Mouse (Mus musculus) midbrain, embryonic 16.5 days (tissue): ENCODE measurements around the gene Pim1. TPM values are rescaled to one million over a fixed set of nuclear protein-coding genes. Genes with fewer than 3 reads are reported as not detected.
"Not testable (repeated sequence)": the region's sequence is repeated elsewhere in the genome, so short reads cannot be mapped to it uniquely, and the experiment has no call there.

Experiments
- ATAC-seq: fragments of 200-750 bp; cut with Nextera tagmentation; 2 replicates; pipeline ENCODE4 v1.8.0; 2017; ENCODE audit warnings: moderate TSS enrichment
- H3K27ac ChIP-seq: fragments of 300-500 bp; sonication (generic); 2 replicates; pipeline ENCODE4 v1.5.1; 2014; ENCODE audit warnings: mild to moderate bottlenecking, low read length, mixed read lengths
- H3K27me3 ChIP-seq: fragments of 300-500 bp; sonication (generic); 2 replicates; pipeline ENCODE4 v1.6.1; 2014; ENCODE audit warnings: low read depth, low read length, mixed read lengths; ENCODE audit not compliant: control insufficient read depth, insufficient read depth
- H3K36me3 ChIP-seq: fragments of 300-500 bp; sonication (generic); 2 replicates; pipeline ENCODE4 v1.6.1; 2014; ENCODE audit warnings: mild to moderate bottlenecking, low read length, moderate library complexity, mixed read lengths; ENCODE audit not compliant: control insufficient read depth, insufficient read depth
- H3K4me1 ChIP-seq: fragments of 300-500 bp; sonication (generic); 2 replicates; pipeline ENCODE4 v1.6.1; 2014; ENCODE audit warnings: mild to moderate bottlenecking, low read length, mixed read lengths; ENCODE audit not compliant: control insufficient read depth, insufficient read depth
- H3K4me2 ChIP-seq: fragments of 300-500 bp; sonication (generic); 2 replicates; pipeline ENCODE4 v1.6.1; 2014; ENCODE audit warnings: mild to moderate bottlenecking, low read length, mixed read lengths
- H3K4me3 ChIP-seq: fragments of 300-500 bp; sonication (generic); 2 replicates; pipeline ENCODE4 v1.5.1; 2014; ENCODE audit warnings: low read depth, mild to moderate bottlenecking, low read length, moderate library complexity, mixed read lengths
- H3K9ac ChIP-seq: fragments of 300-500 bp; sonication (generic); 2 replicates; pipeline ENCODE4 v1.6.1; 2014; ENCODE audit warnings: low read depth, low read length, mixed read lengths
- H3K9me3 ChIP-seq: fragments of 300-500 bp; sonication (generic); replicated peaks from 2 replicates; pipeline ENCODE4 v1.6.1; 2014; ENCODE audit warnings: mild to moderate bottlenecking, low read length, mixed read lengths; ENCODE audit not compliant: control insufficient read depth, poor library complexity, severe bottlenecking
- WGBS: fragments of 180-500 bp; shearing (Covaris S2); extraction: QIAGEN DNeasy Blood & Tissue Kit; methylation state at CpG from one replicate; pipeline ENCODE4 v1.1.7; 2014; 5-methylcytosine and 5-hydroxymethylcytosine counted together
- polyA plus RNA-seq: library from polyadenylated mRNA; unstranded; fragments of >200 nt; fragmentation: Nextera tagmentation; extraction: Ambion mirVana; gene quantifications from 2 replicates; pipeline ENCODE4 v1.2.1, GENCODE M21; 2015

Pim1 gene
- polyA plus RNA-seq, 1 experiment from 2014 or later: 7.3 TPM

GRCm38 (mm10) chr17:29450899-29451840, 39.4 kb upstream of the Pim1 start:
- peak overlapping the region; percentile 29 for H3K4me2 ChIP-seq
- peak overlapping the region; percentile 37; the same call in 1 of the 2 replicates for H3K27ac ChIP-seq
- no peak overlapping the region for H3K4me3 ChIP-seq
- WGBS: 5% methylated on average over 34 of the region's 34 CpGs
- ATAC-seq: 0 out of 2 replicates have a peak, but pooled peaks have one; percentile 28
- H3K27me3 ChIP-seq: no peaks in the 10 kb centered on the region; the same call in 1 of the 2 replicates
- H3K9me3 ChIP-seq: no peaks in the 10 kb centered on the region
- H3K36me3 ChIP-seq: no peaks in the 10 kb centered on the region
- peaks cover 3% of the 10 kb centered on the region; the same call in 1 of the 2 replicates for H3K4me1 ChIP-seq
- H3K9ac ChIP-seq: 0 out of 2 replicates have a peak overlapping the region, but pooled peaks have one; percentile 26

GRCm38 (mm10) chr17:29451841-29452210, 38.7 kb upstream of the Pim1 start:
- Histone ChIP-seq H3K4me2 (no peak overlapping the region), H3K9me3 (no peaks in the 10 kb centered on the region), H3K27me3 (no peaks in the 10 kb centered on the region; the same call in 1 of the 2 replicates), H3K9ac (no peak overlapping the region), H3K4me3 (no peak overlapping the region), H3K4me1 (peaks cover 3% of the 10 kb centered on the region; the same call in 1 of the 2 replicates), H3K27ac (no peak overlapping the region), H3K36me3 (no peaks in the 10 kb centered on the region)
- WGBS: 30% methylated on average over 8 of the region's 8 CpGs
- no peak for ATAC-seq

DNA sequence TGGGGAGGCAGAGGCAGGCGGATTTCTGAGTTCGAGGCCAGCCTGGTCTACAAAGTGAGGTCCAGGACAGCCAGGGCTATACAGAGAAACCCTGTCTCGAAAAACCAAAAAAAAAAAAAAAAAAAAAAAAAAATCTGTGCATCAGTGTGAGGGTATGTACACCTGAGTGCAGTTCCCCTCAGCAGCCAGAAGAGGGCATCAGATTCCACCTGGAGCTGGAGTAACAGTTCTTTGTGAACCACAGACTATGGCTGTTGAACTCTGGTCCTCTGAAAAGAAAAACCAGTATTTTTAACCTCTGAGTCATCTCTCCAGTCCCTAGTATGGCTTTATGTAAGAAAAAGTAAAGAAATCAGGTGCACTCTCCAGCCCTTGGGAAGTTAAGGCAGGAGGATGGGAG, 36.4 kb upstream of the Pim1 start:
- not testable (repeated sequence) for H3K9me3 ChIP-seq, H3K27ac ChIP-seq, H3K4me3 ChIP-seq, ATAC-seq, H3K4me1 ChIP-seq, H3K36me3 ChIP-seq, H3K27me3 ChIP-seq, H3K4me2 ChIP-seq, H3K9ac ChIP-seq
- WGBS: 100% methylated on average over 2 of the region's 3 CpGs

DNA sequence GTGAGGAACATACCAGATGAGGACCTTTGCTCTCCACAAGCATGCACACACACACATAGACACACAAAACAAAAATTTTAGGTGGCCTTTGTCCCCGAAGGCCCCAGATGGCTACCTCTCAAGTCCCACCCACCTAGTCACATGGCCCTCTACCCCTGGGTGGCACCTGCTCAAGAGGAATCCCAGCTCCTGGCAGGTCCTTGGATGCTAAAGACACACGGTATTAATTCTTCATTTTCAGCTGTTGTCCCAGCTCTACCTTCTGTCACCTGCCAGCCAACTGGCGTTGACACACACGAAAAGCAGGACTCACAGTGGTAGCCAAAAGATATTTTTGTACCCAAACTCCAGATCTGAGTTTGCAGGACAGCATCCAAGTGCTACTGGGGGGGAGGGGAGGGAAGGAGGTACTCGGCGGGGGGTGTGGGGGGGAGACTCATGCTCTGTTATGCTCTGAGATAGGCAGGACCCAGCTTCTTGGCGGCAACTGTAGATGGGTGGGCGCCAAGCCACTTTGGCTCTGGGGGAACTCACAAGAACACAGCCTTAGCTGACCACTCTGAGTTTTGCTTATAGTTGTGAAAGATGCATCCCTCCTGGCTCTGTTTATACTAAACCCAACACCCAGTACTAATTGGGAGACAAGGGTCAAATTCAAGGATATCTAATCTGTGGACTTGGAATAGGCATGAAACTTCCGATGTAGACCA, 35.0 kb upstream of the Pim1 start:
- H3K36me3 ChIP-seq: no peaks in the 10 kb centered on the region
- WGBS: 85% methylated on average over 9 of the region's 9 CpGs
- H3K27ac ChIP-seq: no peak overlapping the region
- H3K4me3 ChIP-seq: no peak overlapping the region
- ATAC-seq: no peak
- H3K9me3 ChIP-seq: no peaks in the 10 kb centered on the region
- no peaks in the 10 kb centered on the region; the same call in 1 of the 2 replicates for H3K27me3 ChIP-seq
- H3K4me2 ChIP-seq: no peak overlapping the region
- H3K4me1 ChIP-seq: peaks cover 16% of the 10 kb centered on the region; the same call in 1 of the 2 replicates
- H3K9ac ChIP-seq: no peak overlapping the region

DNA sequence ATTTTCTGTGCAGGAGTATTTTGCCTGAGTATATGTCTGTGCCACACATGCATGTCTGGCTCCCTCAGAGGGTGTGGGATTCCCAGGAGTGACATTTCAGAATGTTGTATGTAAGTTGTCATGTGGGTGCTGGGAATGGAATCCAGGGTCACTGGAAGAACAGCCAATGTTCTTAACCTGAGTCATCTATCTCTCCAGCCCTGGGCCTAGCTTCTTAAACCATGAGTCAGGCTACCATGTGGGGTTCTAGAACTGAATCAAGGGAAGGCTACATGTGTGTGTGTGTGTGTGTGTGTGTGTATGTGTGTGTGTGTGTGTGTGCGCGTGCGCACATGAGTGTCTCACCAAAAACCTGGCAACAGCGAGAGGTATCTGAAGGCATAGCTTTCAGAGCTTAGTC, 34.1 kb upstream of the Pim1 start:
- Histone ChIP-seq H3K27ac (no peak overlapping the region), H3K4me3 (no peak overlapping the region), H3K9me3 (no peaks in the 10 kb centered on the region), H3K27me3 (no peaks in the 10 kb centered on the region), H3K9ac (no peak overlapping the region), H3K4me2 (no peak overlapping the region), H3K36me3 (no peaks in the 10 kb centered on the region), H3K4me1 (peaks cover 13% of the 10 kb centered on the region; the same call in 1 of the 2 replicates)
- no peak for ATAC-seq
- 94% methylated on average over 4 of the region's 4 CpGs for WGBS

DNA sequence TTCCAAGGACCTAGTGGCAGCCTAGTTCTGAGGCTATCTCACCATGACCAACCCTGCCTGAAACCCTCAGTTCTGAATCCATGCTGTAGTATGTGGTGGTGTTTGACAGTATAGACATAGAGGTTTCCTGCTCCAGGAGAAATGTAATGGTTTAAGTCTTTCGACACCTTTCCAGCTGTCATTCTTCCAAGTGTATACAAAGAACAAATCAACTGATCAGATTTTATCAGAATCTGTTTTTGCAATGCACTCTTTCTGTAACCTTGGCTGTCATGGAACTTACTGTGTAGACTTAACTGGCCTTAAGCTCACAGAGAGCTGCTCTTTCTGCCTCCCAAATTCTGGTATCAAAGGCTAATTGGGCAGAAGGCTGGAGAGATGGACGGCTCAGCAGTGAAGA, 33.6 kb upstream of the Pim1 start:
- Histone ChIP-seq H3K27ac (no peak overlapping the region), H3K36me3 (no peaks in the 10 kb centered on the region), H3K4me1 (peaks cover 13% of the 10 kb centered on the region; the same call in 1 of the 2 replicates), H3K27me3 (no peaks in the 10 kb centered on the region), H3K4me3 (no peak overlapping the region), H3K4me2 (no peak overlapping the region), H3K9me3 (no peaks in the 10 kb centered on the region), H3K9ac (no peak overlapping the region)
- WGBS: 67% methylated on average over 2 of the region's 2 CpGs
- ATAC-seq: no peak

- 28% methylated on average over 11 of the region's 11 CpGs for WGBS
- Histone ChIP-seq H3K9ac (peak overlapping the region; percentile 36; the same call in 1 of the 2 replicates), H3K27me3 (no peaks in the 10 kb centered on the region)
Measured at GRCm38 (mm10) chr17:29457795-29458560, 32.6 kb upstream of the Pim1 start.

GRCm38 (mm10) chr17:29459321-29460118, 31.0 kb upstream of the Pim1 start:
- Histone ChIP-seq H3K27me3 (no peaks in the 10 kb centered on the region), H3K27ac (peak overlapping the region; percentile 56), H3K9me3 (no peaks in the 10 kb centered on the region), H3K4me3 (peak overlapping the region; percentile 17), H3K36me3 (no peaks in the 10 kb centered on the region), H3K4me2 (peak overlapping the region; percentile 45), H3K9ac (0 out of 2 replicates have a peak overlapping the region, but pooled peaks have one; percentile 32), H3K4me1 (peaks cover 20% of the 10 kb centered on the region)
- WGBS: 4% methylated on average over 24 of the region's 24 CpGs
- peak; percentile 63; the same call in 1 of the 2 replicates for ATAC-seq

More at GRCm38 (mm10) chr17:29457795-29458560, 32.6 kb upstream of the Pim1 start:
- Histone ChIP-seq H3K4me3 (no peak overlapping the region), H3K4me2 (no peak overlapping the region), H3K9me3 (no peaks in the 10 kb centered on the region), H3K27ac (no peak overlapping the region), H3K4me1 (peaks cover 13% of the 10 kb centered on the region; the same call in 1 of the 2 replicates), H3K36me3 (no peaks in the 10 kb centered on the region)
- ATAC-seq: no peak
